Mouse (Mus musculus) gastrocnemius, postnatal 36 days (tissue): ENCODE measurements at regions not wholly inside any gene's neighbourhood (a gene's known extent, or its start where the extent isn't known, plus 50 kb on each side); places are given as distances from the start of the nearest gene placed in this dataset.
A peak's percentile ranks its signal among the peaks of the same experiment; 100 is the strongest.

ENCODE experiments used
- DNase-seq, 2 experiments: peaks; one replicate each; pipeline ENCODE4 v3.0.0; 2022
- intact Hi-C: fragments of 180-260 bp; cut with DNase I; formaldehyde crosslinking; loops from one replicate; pipeline ENCODE4 v1.15.1; 2025

DNA sequence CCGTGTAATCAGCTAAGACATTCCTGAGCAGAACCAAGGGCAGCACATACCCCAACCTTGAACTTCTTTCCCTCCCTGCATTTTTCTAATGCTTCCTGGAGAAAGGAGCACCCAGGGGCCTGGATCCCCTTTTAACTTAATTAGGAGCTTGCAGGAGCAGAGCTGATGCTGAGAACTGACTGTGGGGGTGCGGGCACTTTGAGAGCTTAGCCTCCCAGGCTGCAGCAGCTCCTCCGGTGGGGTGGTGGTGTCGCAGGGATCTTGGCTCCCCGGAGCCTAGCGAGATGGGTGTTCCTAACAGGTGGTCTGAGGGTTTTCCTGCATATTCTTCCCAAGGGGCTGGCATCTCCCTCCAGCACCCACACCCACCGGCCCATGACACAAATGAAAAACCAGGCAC lies 289.4 kb downstream of the Mycn start:
- intact Hi-C loops: no loop called here
- DNase-seq: no peak

- intact Hi-C loops: no loop called here
- no peak for DNase-seq
These were observed 291.4 kb downstream of the Mycn start for GRCm38 (mm10) chr12:12650309-12650708.

- DNase-seq: no peak
- intact Hi-C loops: no loop called here
These were observed 294.2 kb downstream of the Mycn start for GRCm38 (mm10) chr12:12647467-12647866.

- intact Hi-C loops: no loop called here
These were observed 296.5 kb downstream of the Mycn start for GRCm38 (mm10) chr12:12645183-12645582.

DNA sequence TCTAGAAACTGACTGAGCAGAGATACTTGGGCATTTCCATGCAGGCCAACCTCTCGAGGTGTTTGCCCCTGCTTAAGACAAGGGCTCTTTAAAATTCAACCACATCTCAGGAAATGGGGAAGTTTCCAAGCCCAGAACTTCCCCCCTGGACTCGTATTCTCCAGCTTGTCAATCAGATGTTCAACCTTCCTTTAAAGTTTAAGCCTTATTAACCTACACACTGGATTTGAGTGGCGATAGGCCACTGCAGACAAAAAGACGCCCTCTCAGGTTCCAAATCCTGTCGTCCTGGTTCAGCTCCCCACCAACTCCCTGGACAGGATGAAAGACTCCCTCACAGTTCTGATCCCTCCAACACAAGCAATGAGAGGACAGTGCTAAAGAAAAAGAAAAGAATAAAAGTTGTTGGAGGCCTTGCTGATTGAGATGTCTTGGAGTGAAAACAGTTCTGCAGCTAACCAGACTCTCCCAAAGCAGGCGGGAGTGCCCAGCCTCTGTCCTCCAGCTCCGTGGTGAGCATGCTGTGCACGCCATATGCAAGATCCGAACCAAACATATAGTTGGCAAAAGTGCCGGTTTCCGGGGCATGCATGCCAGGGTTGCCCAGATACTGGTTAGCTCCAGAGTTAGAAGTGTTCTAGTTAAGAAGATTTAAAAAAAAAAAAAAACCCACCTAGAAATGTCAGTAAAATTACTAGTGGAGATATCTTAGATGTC lies 298.3 kb downstream of the Mycn start:
- intact Hi-C loops: no loop called here

More at GRCm38 (mm10) chr12:12645183-12645582, 296.5 kb downstream of the Mycn start:
- no peak for DNase-seq

GRCm38 (mm10) chr12:12635308-12635707 lies 306.4 kb downstream of the Mycn start:
- intact Hi-C loops: no loop called here
- no peak for DNase-seq

More for the DNA sequence above, 298.3 kb downstream of the Mycn start:
- no peak for DNase-seq

GRCm38 (mm10) chr12:12627597-12627996 lies 314.1 kb downstream of the Mycn start:
- no peak for DNase-seq
- intact Hi-C loops: no loop called here

GRCm38 (mm10) chr12:12625788-12626187 lies 315.9 kb downstream of the Mycn start:
- intact Hi-C loops: no loop called here
- DNase-seq: no peak

GRCm38 (mm10) chr12:12622712-12623292 lies 318.9 kb downstream of the Mycn start:
- intact Hi-C loops: loop anchor here (1.0 to 2.0 kb wide), 3 partner anchors 202 to 590 kb away; no protein-coding TSS in a partner anchor
- DNase-seq: peak; percentile 25 to 57

GRCm38 (mm10) chr12:12621506-12621905 lies 320.2 kb downstream of the Mycn start:
- no peak for DNase-seq
- intact Hi-C loops: no loop called here

DNA sequence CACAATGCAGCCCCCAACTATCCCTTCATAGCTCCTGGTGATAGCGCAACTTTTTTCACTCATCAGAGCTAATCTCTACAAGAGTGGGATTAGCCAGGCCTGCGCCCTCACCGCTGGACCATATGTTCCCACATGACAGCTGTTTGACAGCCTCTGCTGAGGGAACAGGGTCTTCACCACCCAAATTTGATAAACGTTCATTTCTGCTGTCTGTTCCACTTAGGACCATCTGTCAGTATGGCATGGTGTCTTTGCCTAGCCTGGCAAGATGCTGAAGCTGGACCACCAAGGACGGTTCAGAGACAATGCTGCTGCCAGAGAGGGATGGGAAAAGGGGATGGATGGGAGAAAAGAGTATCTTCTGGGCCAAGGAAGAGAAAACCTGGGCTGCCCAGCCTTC lies 321.4 kb downstream of the Mycn start:
- intact Hi-C loops: no loop called here
- no peak for DNase-seq

DNA sequence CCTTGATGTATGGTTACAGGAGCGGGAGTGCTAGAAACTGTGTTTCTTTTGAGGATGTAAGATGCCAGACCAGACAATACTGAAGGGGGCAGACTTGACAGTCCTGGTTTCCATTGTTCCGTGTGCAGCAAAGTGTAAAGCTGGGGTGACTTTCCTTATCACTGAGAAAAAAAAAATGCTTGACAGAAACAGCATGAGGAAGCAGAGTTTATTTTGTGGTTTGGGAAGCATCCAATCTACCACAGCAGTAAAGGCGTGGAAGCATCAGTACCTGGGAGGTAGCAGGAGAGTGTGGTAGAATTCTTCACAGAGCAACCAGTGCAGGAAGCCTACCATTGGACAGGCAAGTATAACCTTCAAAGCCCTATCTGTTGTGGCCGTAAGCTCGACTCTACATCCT lies 322.3 kb downstream of the Mycn start:
- intact Hi-C loops: no loop called here
- DNase-seq: no peak

GRCm38 (mm10) chr12:12612520-12612919 lies 329.2 kb downstream of the Mycn start:
- intact Hi-C loops: no loop called here
- DNase-seq: no peak

GRCm38 (mm10) chr12:12610861-12611260 lies 330.9 kb downstream of the Mycn start:
- intact Hi-C loops: no loop called here
- no peak for DNase-seq

DNA sequence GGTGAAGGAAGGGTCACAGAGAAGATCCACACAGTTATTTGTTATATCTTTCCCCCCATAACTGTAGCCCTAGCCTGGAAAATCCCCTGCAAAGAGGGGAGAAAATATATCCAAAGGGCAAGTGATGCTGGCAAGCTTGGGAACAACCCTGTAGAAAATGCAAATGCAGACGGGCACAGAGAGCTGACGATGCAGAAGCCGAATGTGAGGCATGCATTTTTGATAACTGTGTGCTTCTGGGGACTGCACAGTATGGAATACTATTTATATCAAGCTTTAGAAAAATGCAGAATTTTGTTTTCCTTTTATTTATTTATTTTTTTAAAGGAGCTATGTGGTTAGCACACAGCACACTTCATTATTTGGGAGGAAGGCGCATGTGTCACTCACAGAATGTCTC lies 333.7 kb downstream of the Mycn start:
- intact Hi-C loops: no loop called here
- DNase-seq: no peak

DNA sequence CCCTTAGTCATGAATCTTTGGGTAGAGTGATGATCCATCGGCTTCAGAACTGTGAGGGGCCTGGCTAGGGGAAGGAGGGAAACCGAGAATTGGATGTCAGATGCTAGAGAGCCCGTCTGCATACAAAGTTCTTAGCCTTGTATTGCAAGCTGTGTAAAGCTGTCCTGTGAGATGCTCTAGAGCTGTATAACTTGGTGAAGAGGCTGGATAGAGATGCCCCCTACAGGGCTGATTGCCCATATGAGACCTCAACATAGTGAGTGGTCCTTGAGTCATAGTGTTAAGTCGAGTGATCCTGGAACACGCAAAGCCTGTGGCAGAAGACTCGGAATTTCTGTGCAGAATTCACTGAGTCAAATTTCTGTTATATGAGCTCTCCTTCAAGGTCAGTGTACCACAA lies 334.8 kb downstream of the Mycn start:
- intact Hi-C loops: no loop called here
- no peak for DNase-seq

GRCm38 (mm10) chr12:12605495-12605894 lies 336.2 kb downstream of the Mycn start:
- DNase-seq: no peak
- intact Hi-C loops: no loop called here

- DNase-seq: no peak
- intact Hi-C loops: no loop called here
These were observed 339.4 kb downstream of the Fam49a start for GRCm38 (mm10) chr12:12601362-12601761.

GRCm38 (mm10) chr12:12595399-12595798 lies 333.5 kb downstream of the Fam49a start:
- intact Hi-C loops: no loop called here
- DNase-seq: no peak

DNA sequence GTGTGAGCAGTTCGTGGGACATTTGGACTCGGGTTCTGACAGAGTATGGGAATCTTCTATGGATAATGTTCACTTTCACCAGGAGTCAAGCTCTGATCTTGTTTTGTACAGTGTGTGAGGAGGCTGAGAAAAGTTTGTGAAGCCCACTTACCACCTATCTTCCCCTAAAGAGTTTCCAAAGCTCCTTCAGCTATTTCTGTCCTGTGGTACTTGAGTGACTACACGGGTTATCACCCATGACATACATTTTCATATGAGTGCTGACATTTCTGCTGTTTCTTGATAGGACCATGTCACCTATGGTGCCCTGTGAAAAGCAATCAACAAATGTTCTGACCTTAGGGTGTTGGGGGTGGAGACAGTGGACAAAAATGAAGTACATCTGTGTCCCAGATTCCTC lies 332.6 kb downstream of the Fam49a start:
- DNase-seq: no peak
- intact Hi-C loops: no loop called here

DNA sequence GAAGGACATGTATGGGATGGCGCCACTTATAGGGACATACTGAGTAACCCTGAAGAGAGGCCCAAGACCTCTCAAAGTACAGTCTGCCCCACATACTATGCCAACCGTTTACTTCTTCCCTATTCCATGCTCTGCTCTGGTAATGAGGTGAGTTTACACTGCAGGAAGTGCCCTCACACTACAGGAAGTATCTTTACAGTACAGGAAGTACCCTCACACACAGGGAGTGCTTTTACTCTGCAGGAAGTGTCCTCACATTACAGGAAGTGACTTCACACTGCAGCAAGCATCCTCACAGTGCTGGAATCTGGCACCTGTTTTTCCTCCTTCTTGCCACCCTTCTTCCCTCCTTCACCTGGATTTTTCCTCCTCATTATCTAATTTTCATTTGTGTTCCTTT lies 331.4 kb downstream of the Fam49a start:
- DNase-seq: no peak
- intact Hi-C loops: no loop called here

DNA sequence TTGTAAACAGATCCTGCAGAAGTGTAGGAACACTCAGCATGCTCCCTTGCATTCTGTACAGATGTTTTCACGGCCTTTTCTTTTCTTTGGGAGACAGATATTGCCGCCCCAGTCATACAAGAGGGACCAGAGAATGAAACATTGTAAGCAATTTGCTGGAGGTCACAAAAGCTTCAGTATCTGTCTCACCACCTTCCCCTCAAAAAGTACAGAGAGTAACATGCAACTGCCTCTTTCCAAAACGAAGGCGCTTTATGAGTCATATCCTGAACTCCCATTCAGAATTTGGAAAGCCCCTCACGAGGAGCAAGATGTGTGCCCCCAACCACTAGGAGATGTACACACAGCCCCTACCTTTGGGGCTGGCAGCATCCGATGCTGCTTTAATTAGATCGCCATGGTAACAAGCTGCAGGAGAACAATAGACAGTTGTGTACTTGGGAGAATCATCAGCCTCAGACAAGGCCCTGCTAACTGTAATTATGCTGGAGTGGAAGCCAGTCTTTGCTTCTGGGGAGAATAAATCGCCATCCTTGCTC lies 328.9 kb downstream of the Fam49a start:
- intact Hi-C loops: no loop called here
- DNase-seq: no peak
